Mouse (Mus musculus) liver, embryonic 16.5 days (tissue): ENCODE measurements around the gene Cyp17a1. TPM values are rescaled to one million over a fixed set of nuclear protein-coding genes. Genes with fewer than 3 reads are reported as not detected.

Experiments used
- ATAC-seq: fragments of 200-750 bp; cut with Nextera tagmentation; 2 replicates; pipeline ENCODE4 v1.8.0; 2017; ENCODE audit warnings: low read depth, mild to moderate bottlenecking, moderate number of reproducible peaks, moderate library complexity
- H3K27ac ChIP-seq: fragments of 300-500 bp; sonication (generic); 2 replicates; pipeline ENCODE4 v1.5.1; 2014; ENCODE audit warnings: mild to moderate bottlenecking, low read length
- H3K27me3 ChIP-seq: fragments of 300-500 bp; sonication (generic); 2 replicates; pipeline ENCODE4 v1.6.1; 2014; ENCODE audit warnings: low read depth, low read length, mixed read lengths; ENCODE audit not compliant: control insufficient read depth, insufficient read depth
- H3K36me3 ChIP-seq: fragments of 300-500 bp; sonication (generic); 2 replicates; pipeline ENCODE4 v1.6.1; 2014; ENCODE audit warnings: mild to moderate bottlenecking; ENCODE audit not compliant: control insufficient read depth, insufficient read depth
- H3K4me1 ChIP-seq: fragments of 300-500 bp; sonication (generic); 2 replicates; pipeline ENCODE4 v1.6.1; 2014; ENCODE audit warnings: low read depth, low read length, mixed read lengths; ENCODE audit not compliant: control insufficient read depth
- H3K4me2 ChIP-seq: fragments of 300-500 bp; sonication (generic); 2 replicates; pipeline ENCODE4 v1.6.1; 2014; ENCODE audit warnings: low read depth, low read length, mixed read lengths
- H3K4me3 ChIP-seq: fragments of 300-500 bp; sonication (generic); 2 replicates; pipeline ENCODE4 v1.5.1; 2014; ENCODE audit warnings: low read depth, mild to moderate bottlenecking, low read length
- H3K9ac ChIP-seq: fragments of 300-500 bp; sonication (generic); 2 replicates; pipeline ENCODE4 v1.6.1; 2014; ENCODE audit warnings: low read depth, low read length
- H3K9me3 ChIP-seq: fragments of 300-500 bp; sonication (generic); replicated peaks from 2 replicates; pipeline ENCODE4 v1.6.1; 2016; ENCODE audit warnings: low read length; ENCODE audit not compliant: control insufficient read depth
- WGBS: fragments of 180-500 bp; shearing (Covaris S2); extraction: QIAGEN DNeasy Blood & Tissue Kit; methylation state at CpG from one replicate; pipeline ENCODE4 v1.1.7; 2014; ENCODE audit not compliant: insufficient replicate concordance; 5-methylcytosine and 5-hydroxymethylcytosine counted together
- polyA plus RNA-seq: library from polyadenylated mRNA; unstranded; fragments of >200 nt; fragmentation: Nextera tagmentation; extraction: Ambion mirVana; gene quantifications from 2 replicates; pipeline ENCODE4 v1.2.1, GENCODE M21; 2015

The Cyp17a1 gene
- polyA plus RNA-seq, 1 experiment from 2014 or later = 2.4 TPM

DNA sequence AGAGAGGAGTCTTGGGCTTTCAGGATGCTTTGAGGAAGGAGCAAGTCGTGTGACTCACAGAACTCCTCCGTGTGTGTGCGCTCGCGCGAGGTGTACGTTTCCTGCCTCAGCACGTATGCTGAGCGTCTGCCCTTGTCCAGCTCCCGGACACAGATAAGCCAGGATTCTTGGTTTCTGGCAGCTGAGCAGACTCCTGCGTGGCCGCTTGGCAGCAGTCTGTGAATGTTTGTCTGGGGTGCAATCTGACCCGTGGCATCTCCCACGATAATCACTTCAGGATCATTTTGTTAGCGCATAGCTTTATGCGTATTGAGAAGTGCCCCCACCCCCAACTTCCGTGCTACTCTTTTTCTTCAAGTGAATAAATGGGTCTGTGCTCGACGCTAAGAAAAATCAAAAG lies 54.0 kb downstream of the Cyp17a1 start:
- H3K27me3 ChIP-seq = no peaks in the 10 kb centered on the region
- no peak overlapping the region for H3K4me2 ChIP-seq
- peaks cover 27% of the 10 kb centered on the region for H3K4me1 ChIP-seq
- H3K36me3 ChIP-seq = no peaks in the 10 kb centered on the region
- no peaks in the 10 kb centered on the region for H3K9me3 ChIP-seq
- no peak for ATAC-seq
- WGBS = 61% methylated on average over 19 of the region's 19 CpGs
- H3K9ac ChIP-seq = no peak overlapping the region
- no peak overlapping the region for H3K4me3 ChIP-seq
- H3K27ac ChIP-seq = no peak overlapping the region

DNA sequence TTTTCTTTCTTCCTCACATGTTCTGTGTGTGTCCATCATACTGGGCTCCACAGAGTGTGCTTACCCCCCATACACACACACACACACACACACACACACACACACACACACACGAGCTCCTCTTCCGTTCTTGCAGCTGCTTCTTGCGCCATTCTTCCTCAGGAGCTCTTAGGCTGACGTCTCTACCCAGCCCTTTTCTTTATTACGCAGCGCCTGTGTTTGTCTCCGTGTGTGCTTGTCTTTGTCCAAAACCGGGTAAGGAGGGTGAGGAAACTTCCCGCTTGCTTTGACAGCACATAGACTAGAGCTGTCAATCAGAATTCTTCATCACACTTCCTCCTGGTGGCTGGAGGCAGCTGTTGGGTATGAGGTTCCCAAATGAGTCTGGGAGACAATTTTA lies 54.6 kb downstream of the Cyp17a1 start:
- no peaks in the 10 kb centered on the region for H3K27me3 ChIP-seq
- H3K9ac ChIP-seq = no peak overlapping the region
- 47% methylated on average over 9 of the region's 9 CpGs for WGBS
- peaks cover 29% of the 10 kb centered on the region for H3K4me1 ChIP-seq
- H3K27ac ChIP-seq = 0 out of 2 replicates have a peak overlapping the region, but pooled peaks have one; percentile 2
- H3K36me3 ChIP-seq = no peaks in the 10 kb centered on the region; the same call in 1 of the 2 replicates
- H3K4me3 ChIP-seq = no peak overlapping the region
- no peaks in the 10 kb centered on the region for H3K9me3 ChIP-seq
- ATAC-seq = peak; percentile 28; the same call in 1 of the 2 replicates
- H3K4me2 ChIP-seq = no peak overlapping the region

DNA sequence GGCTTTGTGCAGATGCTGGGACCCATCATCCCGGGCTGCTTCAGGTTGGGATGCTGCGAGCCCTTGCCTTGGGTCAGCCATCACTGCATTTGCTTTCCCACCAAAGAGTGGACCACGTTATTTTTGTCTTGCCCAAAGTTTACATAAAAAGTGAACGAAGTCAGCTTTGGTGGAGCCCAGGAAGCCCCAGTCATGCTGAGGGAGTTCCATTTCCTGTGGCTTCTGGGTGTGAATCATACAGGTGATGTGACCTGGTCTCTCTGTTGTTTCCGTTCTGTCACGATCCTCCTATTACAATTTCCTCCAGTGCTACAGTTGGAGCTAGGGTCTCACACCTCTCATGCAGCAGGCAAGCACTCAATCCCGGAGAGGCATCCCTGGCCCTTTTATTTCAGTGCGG lies 55.6 kb downstream of the Cyp17a1 start:
- 65% methylated on average over 8 of the region's 8 CpGs for WGBS
- ATAC-seq = no peak
- peaks cover 24% of the 10 kb centered on the region for H3K4me1 ChIP-seq

More for the DNA sequence above, 55.6 kb downstream of the Cyp17a1 start:
- Histone ChIP-seq H3K27ac (no peak overlapping the region), H3K9me3 (no peaks in the 10 kb centered on the region), H3K36me3 (no peaks in the 10 kb centered on the region; the same call in 1 of the 2 replicates), H3K9ac (no peak overlapping the region), H3K4me2 (no peak overlapping the region), H3K27me3 (no peaks in the 10 kb centered on the region), H3K4me3 (no peak overlapping the region)

Other genes starting within 250 kb of the Cyp17a1 start
- gene Trim8, start 171.5 kb downstream of the Cyp17a1 start, polyA plus RNA-seq = 7.7 and 10.5 TPM in 2 replicates
- 23.6 and 27.1 TPM in 2 replicates for gene Arl3, start 100.0 kb downstream of the Cyp17a1 start, polyA plus RNA-seq
- gene Sfxn2, start 99.8 kb downstream of the Cyp17a1 start, polyA plus RNA-seq = 33.4 and 37.6 TPM in 2 replicates
- gene Wbp1l, start 74.1 kb downstream of the Cyp17a1 start, polyA plus RNA-seq = 24.8 and 31.5 TPM in 2 replicates
- gene Borcs7, start 16.7 kb upstream of the Cyp17a1 start, polyA plus RNA-seq = 4.4 and 5.0 TPM in 2 replicates
- gene As3mt, start 34.3 kb upstream of the Cyp17a1 start, polyA plus RNA-seq = 18.2 and 18.6 TPM in 2 replicates
- gene Cnnm2, start 88.4 kb upstream of the Cyp17a1 start, polyA plus RNA-seq = 1.2 and 1.4 TPM in 2 replicates